Mouse (Mus musculus) kidney, adult 2 months (tissue): ENCODE measurements at regions not wholly inside any gene's neighbourhood (a gene's known extent, or its start where the extent isn't known, plus 50 kb on each side); places are given as distances from the start of the nearest gene placed in this dataset.

ENCODE experiments used
- CTCF ChIP-seq: fragments of 200-500 bp; conservative IDR thresholded peaks from 2 replicates; pipeline ENCODE4 v1.5.1; 2011; ENCODE audit warnings: low read depth, mild to moderate bottlenecking, control low read depth, low read length, moderate library complexity, mixed read lengths; ENCODE audit not compliant: insufficient read depth, insufficient read length
- POLR2A ChIP-seq: fragments of 200-500 bp; IDR thresholded peaks from one replicate; pipeline ENCODE4 v1.6.1; 2011; ENCODE audit warnings: low read depth, low read length, control low read depth

DNA sequence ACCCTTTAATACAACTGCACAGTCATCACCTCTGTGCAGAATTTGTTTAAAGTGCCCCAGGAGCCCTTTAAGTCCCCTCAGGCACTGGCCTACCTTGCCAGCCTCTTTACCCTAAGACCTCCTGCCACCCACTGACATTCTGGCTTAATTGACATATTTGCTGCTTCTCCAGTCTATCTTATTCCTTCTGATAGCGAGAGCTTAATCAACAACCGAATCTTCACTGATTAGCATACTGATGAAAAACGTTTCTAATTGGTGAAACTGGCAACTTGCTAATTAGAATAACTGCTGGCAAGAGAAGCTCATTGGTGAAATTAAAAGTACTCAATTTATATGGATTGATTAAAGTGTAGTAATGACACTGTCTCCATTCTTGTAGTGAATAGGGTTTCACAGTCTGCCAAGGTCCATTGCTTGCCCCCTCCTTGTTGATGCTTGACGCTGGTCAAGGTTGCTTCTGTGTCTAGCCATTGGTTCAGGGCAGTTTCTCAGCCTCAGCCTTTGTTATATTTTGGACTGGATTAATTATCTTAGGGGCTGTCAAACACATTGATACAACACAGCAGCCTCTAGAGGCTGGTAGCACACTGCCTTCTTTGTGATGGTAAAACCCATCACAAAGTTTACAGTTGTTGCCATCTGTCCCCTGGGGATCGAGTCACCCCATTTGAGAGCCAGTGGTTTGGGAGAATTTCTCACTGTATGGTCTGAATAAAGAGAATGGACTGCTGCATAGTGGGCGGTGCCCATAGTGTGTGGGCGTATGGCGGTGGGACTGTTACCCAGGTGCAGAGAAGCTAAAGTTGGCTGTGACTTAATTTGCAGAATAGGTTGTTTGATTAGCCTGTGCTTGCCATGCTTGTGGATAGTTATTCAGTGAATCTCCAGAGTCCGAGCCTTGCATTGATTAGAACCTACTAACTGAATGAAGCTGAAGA is 107.7 kb downstream of the Cdc42ep3 start:
- TF ChIP-seq POLR2A (no peak), CTCF (no peak)
